Mouse (Mus musculus) layer of hippocampus, adult 2 months (tissue): ENCODE measurements at regions not wholly inside any gene's neighbourhood (a gene's known extent, or its start where the extent isn't known, plus 50 kb on each side); places are given as distances from the start of the nearest gene placed in this dataset.

ENCODE experiments used
- DNase-seq, 2 experiments: peaks; one replicate each; pipeline ENCODE4 v3.0.0; 2022; ENCODE audit warnings: low spot score in 2 of 2
- H3K27ac ChIP-seq: fragments of 200-600 bp; 2 replicates; pipeline ENCODE4 v1.8.1; 2022
- H3K4me3 ChIP-seq: fragments of 200-600 bp; 2 replicates; pipeline ENCODE4 v1.8.1; 2022; ENCODE audit warnings: mild to moderate bottlenecking
- CTCF ChIP-seq: fragments of 200-600 bp; conservative IDR thresholded peaks from 2 replicates; pipeline ENCODE4 v1.8.1; 2022; ENCODE audit warnings: antibody characterized with exemption, mild to moderate bottlenecking, moderate library complexity

DNA sequence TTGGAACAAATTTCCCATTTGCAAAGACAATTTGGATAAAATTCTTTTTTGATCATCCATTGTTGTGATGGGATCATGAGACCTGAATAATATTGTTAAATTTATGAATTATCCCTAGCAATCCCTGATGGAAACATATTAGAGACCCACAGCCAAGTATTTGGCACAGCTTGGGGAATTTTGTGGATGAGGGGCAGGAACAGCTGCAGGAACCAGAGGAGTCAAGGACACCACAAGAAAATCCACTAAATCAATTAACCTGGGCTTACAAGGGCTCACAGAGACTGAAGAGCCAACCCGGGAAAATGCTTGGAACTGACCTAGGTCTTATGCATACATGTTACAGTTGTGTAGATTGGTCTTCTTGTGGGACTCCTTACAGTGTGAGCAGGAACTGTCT lies 311.6 kb upstream of the Robo2 start:
- no peak for TF ChIP-seq CTCF
- Histone ChIP-seq H3K4me3 (no peak overlapping the region), H3K27ac (no peak overlapping the region)
- DNase-seq, result no peak

GRCm38 (mm10) chr16:74718154-74718553 lies 306.5 kb upstream of the Robo2 start:
- DNase-seq, result no peak
- Histone ChIP-seq H3K4me3 (no peak overlapping the region), H3K27ac (no peak overlapping the region)
- TF ChIP-seq CTCF, result no peak

DNA sequence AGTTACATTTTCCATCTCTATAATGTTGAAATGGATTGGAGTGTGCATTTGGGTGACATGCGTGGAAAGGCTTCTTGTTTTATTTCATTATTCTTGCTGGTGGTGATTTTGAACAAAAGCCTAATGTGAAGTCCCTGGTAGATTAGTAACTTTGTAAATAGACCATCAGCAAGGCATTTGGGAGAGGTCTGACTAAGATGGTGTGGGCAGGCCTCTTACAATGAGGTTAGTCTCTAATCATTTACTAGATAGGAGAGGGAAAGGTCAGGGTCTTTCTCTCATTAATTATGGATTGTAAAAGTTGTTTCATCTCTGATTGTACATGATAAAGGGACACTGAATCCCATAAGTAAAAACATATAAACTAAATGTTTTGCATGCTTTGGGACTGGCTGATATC lies 306.0 kb upstream of the Robo2 start:
- no peak for TF ChIP-seq CTCF
- no peak for DNase-seq
- no peak overlapping the region for H3K27ac ChIP-seq
- H3K4me3 ChIP-seq, result no peak overlapping the region

GRCm38 (mm10) chr16:74714950-74715349 lies 303.3 kb upstream of the Robo2 start:
- DNase-seq, result no peak
- Histone ChIP-seq H3K27ac (no peak overlapping the region), H3K4me3 (no peak overlapping the region)
- TF ChIP-seq CTCF, result no peak

GRCm38 (mm10) chr16:74712515-74712914 lies 300.9 kb upstream of the Robo2 start:
- no peak for TF ChIP-seq CTCF
- Histone ChIP-seq H3K4me3 (no peak overlapping the region), H3K27ac (no peak overlapping the region)
- DNase-seq, result no peak

GRCm38 (mm10) chr16:74702067-74702466 lies 290.4 kb upstream of the Robo2 start:
- Histone ChIP-seq H3K27ac (no peak overlapping the region), H3K4me3 (no peak overlapping the region)
- TF ChIP-seq CTCF, result no peak
- DNase-seq, result no peak

GRCm38 (mm10) chr16:74683371-74683770 lies 271.7 kb upstream of the Robo2 start:
- peak; percentile 82 for TF ChIP-seq CTCF
- no peak overlapping the region for H3K27ac ChIP-seq
- no peak overlapping the region for H3K4me3 ChIP-seq
- DNase-seq, result no peak

GRCm38 (mm10) chr16:74675586-74675985 lies 264.0 kb upstream of the Robo2 start:
- H3K27ac ChIP-seq, result no peak overlapping the region
- no peak for DNase-seq
- H3K4me3 ChIP-seq, result no peak overlapping the region
- TF ChIP-seq CTCF, result no peak

DNA sequence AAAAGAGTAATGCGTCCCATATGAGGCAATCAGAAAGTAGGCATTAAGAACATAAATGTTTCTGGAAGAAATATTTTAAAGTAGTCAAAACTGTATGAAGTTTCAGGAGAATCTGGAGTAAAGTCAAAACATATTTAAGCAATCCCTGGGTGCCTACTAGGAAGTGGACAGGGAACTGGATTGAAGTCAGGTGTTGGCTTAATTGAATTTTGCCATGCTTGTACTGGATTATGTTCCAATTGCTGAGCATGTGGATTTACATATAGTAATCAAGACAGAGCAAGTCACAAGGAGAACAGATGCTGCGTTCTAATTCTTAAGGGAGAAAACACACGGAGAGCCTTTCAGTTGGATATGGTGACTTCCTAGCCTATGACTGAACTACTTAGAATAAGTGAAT lies 259.8 kb upstream of the Robo2 start:
- no peak overlapping the region for H3K4me3 ChIP-seq
- H3K27ac ChIP-seq, result no peak overlapping the region
- no peak for TF ChIP-seq CTCF
- DNase-seq, result no peak

DNA sequence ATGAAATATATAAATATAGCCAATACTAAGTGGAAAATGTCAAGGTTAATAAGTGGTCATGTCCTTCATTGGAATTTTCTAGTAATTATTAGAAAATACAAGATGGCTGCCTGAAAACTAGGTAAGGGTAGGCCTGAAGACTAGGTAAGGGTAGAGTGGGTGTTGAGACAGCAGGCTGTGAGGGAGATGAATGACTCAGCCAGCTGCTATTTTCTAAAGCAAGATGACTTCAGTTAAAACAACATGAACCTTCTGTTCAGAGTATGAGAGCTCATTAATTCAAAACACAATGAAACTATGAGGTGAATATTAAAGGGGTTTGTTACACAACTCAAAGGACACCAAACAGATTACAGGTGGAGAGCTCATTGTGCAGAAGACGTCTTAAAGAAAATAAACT lies 252.7 kb upstream of the Robo2 start:
- no peak for DNase-seq
- Histone ChIP-seq H3K27ac (no peak overlapping the region), H3K4me3 (no peak overlapping the region)
- no peak for TF ChIP-seq CTCF

GRCm38 (mm10) chr16:74651244-74651643 lies 239.6 kb upstream of the Robo2 start:
- no peak for DNase-seq
- Histone ChIP-seq H3K4me3 (no peak overlapping the region), H3K27ac (no peak overlapping the region)
- TF ChIP-seq CTCF, result no peak

GRCm38 (mm10) chr16:74649207-74649606 lies 237.6 kb upstream of the Robo2 start:
- H3K27ac ChIP-seq, result no peak overlapping the region
- no peak overlapping the region for H3K4me3 ChIP-seq
- no peak for DNase-seq
- TF ChIP-seq CTCF, result no peak

DNA sequence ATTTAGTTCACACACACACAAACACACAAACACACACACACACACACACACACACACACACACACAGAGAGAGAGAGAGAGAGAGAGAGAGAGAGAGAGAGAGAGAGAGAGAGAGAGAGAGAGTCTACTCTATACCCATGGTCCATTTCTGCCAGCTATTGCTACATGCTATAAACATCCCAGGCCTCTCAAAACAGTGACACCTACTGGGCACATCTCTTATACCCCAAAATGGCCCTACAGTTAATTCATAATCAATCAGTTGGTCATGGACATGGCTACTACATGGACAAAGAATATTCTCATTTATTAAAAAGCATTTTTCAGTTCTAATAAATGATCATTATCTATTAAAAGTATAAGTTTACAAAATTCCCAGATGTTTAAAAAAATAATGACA lies 236.8 kb upstream of the Robo2 start:
- no peak for DNase-seq
- peak; percentile 58 for TF ChIP-seq CTCF
- H3K4me3 ChIP-seq, result no peak overlapping the region
- H3K27ac ChIP-seq, result no peak overlapping the region

DNA sequence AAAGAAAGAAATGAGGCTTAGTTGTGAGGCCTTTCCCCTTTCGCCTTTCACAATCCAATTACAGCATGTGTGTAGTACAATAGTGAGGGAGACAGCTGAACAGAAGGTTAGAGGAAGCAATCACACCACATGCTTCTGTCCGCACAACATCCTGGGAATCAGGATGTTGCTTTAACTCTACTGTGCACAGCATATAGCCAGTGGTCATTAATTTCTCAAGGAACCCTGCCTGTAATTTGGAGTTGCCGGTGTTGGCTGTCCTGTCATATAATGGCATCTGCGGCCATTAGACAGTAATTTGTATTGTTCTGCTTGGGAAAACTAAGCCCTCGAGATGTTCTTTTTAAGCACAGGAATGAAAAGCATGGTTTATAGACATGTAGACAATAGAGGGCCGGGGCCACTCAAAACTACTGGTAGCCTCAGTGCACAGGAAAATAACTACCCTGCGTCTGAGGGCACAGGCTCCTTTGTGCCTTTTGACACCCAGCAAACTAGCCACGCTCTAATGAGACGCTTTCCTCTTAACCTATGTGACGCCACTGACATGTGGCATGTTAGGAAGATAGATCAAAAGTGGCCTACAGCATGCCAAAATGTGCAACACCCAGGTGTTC lies 233.2 kb upstream of the Robo2 start:
- H3K27ac ChIP-seq, result no peak overlapping the region
- no peak for DNase-seq
- no peak for TF ChIP-seq CTCF
- H3K4me3 ChIP-seq, result no peak overlapping the region

- Histone ChIP-seq H3K27ac (no peak overlapping the region), H3K4me3 (no peak overlapping the region)
- TF ChIP-seq CTCF, result no peak
- no peak for DNase-seq
Measured at GRCm38 (mm10) chr16:74639805-74640204, 228.2 kb upstream of the Robo2 start.
